Comparison of ENCODE assay signal across 8 mouse cellular contexts in the genomic region with DNA sequence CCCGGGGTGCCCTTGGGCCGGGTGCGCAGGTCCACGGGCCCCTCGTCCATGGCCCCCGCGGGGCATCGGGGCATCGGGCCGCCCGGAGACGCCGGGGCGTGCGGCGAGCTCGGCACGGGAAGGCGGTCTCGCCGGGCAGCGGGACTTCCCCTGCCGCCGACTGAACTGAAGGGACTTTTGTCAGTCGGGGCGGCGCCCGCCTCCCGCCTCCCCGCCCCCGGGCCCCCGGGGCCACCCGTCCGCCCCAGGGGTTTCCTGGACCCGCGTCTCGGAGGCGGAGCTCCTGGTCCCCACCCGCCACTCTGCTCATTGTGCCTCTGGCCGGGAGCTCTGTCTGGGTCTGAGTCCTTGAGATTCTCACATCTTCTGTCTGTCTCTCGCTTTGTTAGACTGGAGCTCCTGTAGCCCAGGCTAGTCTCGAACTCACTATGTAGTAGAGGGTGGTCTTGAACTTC. TPM values are rescaled to one million over a fixed set of nuclear protein-coding genes. Genes with fewer than 3 reads are reported as not detected.
DNase-seq lines count a peak whose midpoint lies in the region; ATAC-seq and TF ChIP-seq lines count a peak whose summit lies in the region.

Gene Bcl3, minus strand, starts transcription at position 167 of the 455 bp plus-strand sequence.

- H3K27ac ChIP-seq in heart, embryonic 10.5 days = peak within 1 kb of the TSS; percentile 87

- peak within 1 kb of the TSS; percentile 66 for H3K4me3 ChIP-seq in G1E (ENCODE audit: low read depth, low read length)
- peak within 1 kb of the TSS; percentile 64 for H3K4me3 ChIP-seq in heart, embryonic 10.5 days

- 1% methylated on average over 42 of the region's 42 CpGs for WGBS in heart, embryonic 10.5 days

- no peaks in the 10 kb centered on the region for H3K36me3 ChIP-seq in G1E (replicated peaks)
- no peaks in the 10 kb centered on the region for H3K36me3 ChIP-seq in heart, embryonic 10.5 days

- H3K9me3 ChIP-seq in G1E (replicated peaks) = no peaks in the 10 kb centered on the region
- H3K9me3 ChIP-seq in heart, embryonic 10.5 days = no peaks in the 10 kb centered on the region

- peaks cover 51% of the 10 kb centered on the region for H3K4me1 ChIP-seq in G1E (ENCODE audit: insufficient read depth, low read depth, low read length)
- peaks cover 36% of the 10 kb centered on the region for H3K4me1 ChIP-seq in heart, embryonic 10.5 days

- no peak for DNase-seq in G1E (ENCODE audit: low spot score)
- no peak for DNase-seq in heart, embryonic 10.5 days (ENCODE audit: low spot score)
- DNase-seq in kidney, adult 9 months = peak; percentile 70
- DNase-seq in lung, postnatal 10 days = peak; percentile 76
- DNase-seq in spleen, adult 18-20 months = peak; percentile 83 to 84
- no peak for DNase-seq in cerebellum, postnatal 25 days
- DNase-seq in right cerebral cortex, postnatal 36 days (ENCODE audit: low spot score in 2 of 2) = no peak

- peaks cover 51% of the 10 kb centered on the region for H3K27me3 ChIP-seq in G1E (ENCODE audit: insufficient read depth, low read length)
- H3K27me3 ChIP-seq in heart, embryonic 10.5 days (ENCODE audit: insufficient read depth, poor library complexity, severe bottlenecking) = peaks cover 69% of the 10 kb centered on the region

- ATAC-seq in G1E (ENCODE audit: extremely low read depth, insufficient number of reproducible peaks, low FRiP score, poor library complexity, severe bottlenecking) = no peak
- ATAC-seq in common myeloid progenitor, adult 5-6 weeks (replicated peaks; ENCODE audit: low read depth, poor library complexity, severe bottlenecking) = peak; percentile 35

- no peak for TF ChIP-seq CTCF in G1E (IDR thresholded peaks at IDR 0.05; ENCODE audit: low read depth, low read length)

RNA-seq across cellular contexts. Expression of gene Bcl3, which starts in this region (rescaled TPM):
- total RNA-seq in G1E (2014; fragmentation: Nextera tagmentation) (2.7 TPM in 1 of 2 replicates, not detected in the other), G1E (2017) (0.71 and 1.1 TPM in 2 replicates)
- 6.1 and 6.6 TPM in 2 replicates for polyA plus RNA-seq in G1E (2012)
- 1.6 and 2.4 TPM in 2 replicates for total RNA-seq in common myeloid progenitor, adult 5-6 weeks (2017)
- polyA plus RNA-seq in heart, embryonic 10.5 days (2016; fragmentation: Nextera tagmentation; extraction: Ambion mirVana) = 1.3 and 2.7 TPM in 2 replicates

Comparison
In these comparisons a context has a peak if more than half of its experiments do, and no peak if none do; other contexts are left out.
1. DNase-seq: peak in kidney, adult 9 months (single experiment), lung, postnatal 10 days (single experiment) and spleen, adult 18-20 months (2 of 2); none in G1E (single experiment), heart, embryonic 10.5 days (single experiment), cerebellum, postnatal 25 days (0 of 2) and right cerebral cortex, postnatal 36 days (0 of 2).